Mouse (Mus musculus): ENCODE data around the gene S100a11. TPM values are rescaled to one million over a fixed set of nuclear protein-coding genes. Genes with fewer than 3 reads are reported as not detected.
A peak's percentile ranks its signal among the peaks of the same experiment; 100 is the strongest.
"Not testable (repeated sequence)": the region's sequence is repeated elsewhere in the genome, so short reads cannot be mapped to it uniquely, and the experiment has no call there.

The S100a11 gene
- polyA plus RNA-seq (2015; fragmentation: Nextera tagmentation; extraction: Ambion mirVana), result 117 and 133 TPM in 2 replicates

DNA sequence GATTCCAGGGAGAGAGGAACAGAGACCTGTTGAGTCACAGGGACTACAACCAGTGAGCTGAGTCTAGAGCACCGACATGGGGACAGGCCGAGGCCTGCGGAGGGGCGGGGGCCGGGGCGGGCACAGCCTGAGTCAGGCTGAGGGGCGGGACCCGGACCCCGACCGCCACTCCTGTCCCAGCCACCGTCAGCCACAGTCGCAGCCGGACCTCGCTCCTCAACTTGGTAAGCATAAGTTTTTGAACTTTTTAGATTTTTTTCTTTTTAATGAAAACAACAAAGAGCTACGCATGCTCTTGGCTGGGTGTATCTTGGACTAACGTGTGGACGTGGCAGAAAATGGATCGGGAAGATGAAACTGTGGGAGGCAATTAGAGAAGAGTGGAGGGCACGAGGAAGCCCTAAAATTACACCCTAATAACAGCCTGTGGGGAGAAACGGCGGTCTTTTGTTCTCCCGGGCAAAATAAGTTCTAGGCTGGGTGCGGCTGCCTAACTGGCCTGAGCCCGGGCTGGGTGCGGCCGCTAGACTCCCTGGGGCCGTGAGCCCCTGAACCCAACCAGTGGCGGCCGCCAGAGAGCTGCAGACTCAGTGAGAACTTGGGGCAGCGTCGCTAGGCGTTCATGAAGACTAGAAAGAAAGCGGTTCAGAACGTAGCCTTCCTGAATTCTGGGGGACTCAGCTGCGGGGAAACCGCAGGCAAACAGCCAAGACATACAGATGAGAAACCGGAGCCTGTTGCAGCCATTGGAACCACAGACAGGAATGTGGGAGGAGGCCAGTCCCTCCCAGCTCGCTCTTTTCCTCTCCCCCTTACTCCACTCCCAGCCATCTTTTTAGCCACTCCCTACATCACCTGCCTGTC lies at the start of gene S100a11:
TSS of gene S100a11 (plus strand) at position 159 of the 864 bp plus-strand sequence.
- no peak within 1 kb of the TSS for H3K27ac ChIP-seq
- no peaks in the 10 kb centered on the region for H3K9me3 ChIP-seq (replicated peaks)
- H3K4me1 ChIP-seq, result peaks cover 11% of the 10 kb centered on the region; the same call in 1 of the 2 replicates
- no peaks in the 10 kb centered on the region for H3K27me3 ChIP-seq
- under 1% methylated on average over 38 of the region's 38 CpGs for WGBS
- H3K4me3 ChIP-seq, result peak within 1 kb of the TSS; percentile 44
- no peaks in the 10 kb centered on the region for H3K36me3 ChIP-seq (ENCODE audit: poor library complexity, severe bottlenecking)
- peak within 1 kb of the TSS; percentile 80 for H3K4me2 ChIP-seq
- peak within 1 kb of the TSS; percentile 66 for H3K9ac ChIP-seq
- peak; percentile 91 for ATAC-seq

DNA sequence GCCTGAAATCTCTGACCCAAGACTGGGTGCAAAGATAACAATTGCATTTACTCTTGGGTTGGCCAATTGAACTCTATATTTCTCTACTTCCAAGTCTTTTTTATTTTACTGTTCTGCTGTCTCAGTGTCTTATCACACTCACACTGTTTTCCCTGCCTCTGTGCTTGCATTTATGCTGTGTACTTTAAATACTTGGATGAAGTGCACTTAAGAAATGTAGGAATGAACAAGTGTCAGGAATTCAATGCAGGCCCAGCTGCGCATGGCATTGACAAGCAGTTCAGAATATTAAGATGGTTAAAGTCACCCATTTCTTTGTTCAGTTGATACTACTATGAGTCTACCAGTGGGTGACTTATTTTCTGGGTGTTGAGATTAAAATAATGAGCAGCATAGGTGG lies 40.2 kb upstream of the S100a11 start:
- H3K4me2 ChIP-seq, result no peak overlapping the region
- H3K4me1 ChIP-seq, result no peaks in the 10 kb centered on the region
- no peaks in the 10 kb centered on the region for H3K27me3 ChIP-seq
- 93% methylated on average over 1 of the region's 1 CpGs for WGBS
- no peak overlapping the region for H3K4me3 ChIP-seq
- H3K9ac ChIP-seq, result no peak overlapping the region
- ATAC-seq, result no peak
- H3K27ac ChIP-seq, result no peak overlapping the region
- no peaks in the 10 kb centered on the region for H3K36me3 ChIP-seq (ENCODE audit: poor library complexity, severe bottlenecking)
- H3K9me3 ChIP-seq (replicated peaks), result no peaks in the 10 kb centered on the region

DNA sequence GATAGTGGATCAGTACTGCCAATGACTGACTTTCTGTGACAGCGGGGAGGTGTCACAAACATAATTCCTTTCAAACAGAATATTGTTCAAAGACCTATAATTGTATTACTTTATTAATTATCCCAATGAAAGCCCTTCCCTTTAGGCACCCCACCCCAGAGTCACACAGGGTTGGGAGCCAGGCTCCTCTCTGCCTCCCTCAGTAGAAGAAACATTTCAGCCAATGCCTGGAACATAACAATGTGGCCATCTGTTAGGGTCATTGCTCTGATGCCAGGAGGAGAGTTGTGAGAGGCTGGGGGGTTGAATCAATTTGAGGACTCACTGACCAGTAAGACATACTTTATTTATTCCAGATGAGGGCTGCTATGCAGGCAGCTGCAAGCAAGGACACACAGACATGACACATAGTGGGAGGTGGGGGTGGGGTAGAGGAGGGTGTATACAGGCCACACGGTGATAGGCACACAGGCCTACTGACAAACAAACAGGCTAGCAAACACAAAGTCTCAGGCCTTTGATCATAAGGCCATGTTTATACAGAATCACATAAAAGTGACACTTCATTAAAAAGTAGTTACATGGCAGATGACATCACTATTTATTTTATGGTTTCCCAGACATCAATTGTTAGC lies 38.2 kb upstream of the S100a11 start:
- Histone ChIP-seq H3K9me3 (replicated peaks) (no peaks in the 10 kb centered on the region), H3K36me3 (ENCODE audit: poor library complexity, severe bottlenecking) (no peaks in the 10 kb centered on the region), H3K27ac (no peak overlapping the region), H3K4me2 (no peak overlapping the region), H3K27me3 (no peaks in the 10 kb centered on the region), H3K4me1 (no peaks in the 10 kb centered on the region), H3K4me3 (no peak overlapping the region), H3K9ac (no peak overlapping the region)
- 77% methylated on average over 2 of the region's 2 CpGs for WGBS
- no peak for ATAC-seq

DNA sequence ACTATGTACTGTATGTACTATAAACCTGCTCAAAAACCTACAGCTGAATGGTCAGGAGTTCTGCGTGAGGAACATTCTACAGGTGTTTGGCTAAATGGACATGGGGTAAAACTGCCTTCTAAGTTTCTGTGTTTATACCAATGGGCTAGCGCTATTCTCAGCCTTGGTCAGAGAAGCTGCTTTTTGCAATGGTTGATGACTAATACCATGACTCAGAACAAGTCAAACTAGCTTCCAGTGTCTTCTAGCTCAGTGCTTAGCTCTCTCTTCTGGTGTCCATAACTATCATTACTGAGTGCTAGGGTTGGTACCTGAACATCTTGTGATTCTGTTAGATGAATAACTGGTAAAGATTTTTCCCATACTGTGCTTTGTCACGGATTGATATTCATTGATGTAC lies 34.7 kb upstream of the S100a11 start:
- no peaks in the 10 kb centered on the region for H3K27me3 ChIP-seq
- no peaks in the 10 kb centered on the region for H3K4me1 ChIP-seq
- WGBS, result 92% methylated on average over 3 of the region's 3 CpGs
- no peak overlapping the region for H3K4me3 ChIP-seq
- no peaks in the 10 kb centered on the region for H3K36me3 ChIP-seq (ENCODE audit: poor library complexity, severe bottlenecking)
- H3K9ac ChIP-seq, result no peak overlapping the region
- H3K9me3 ChIP-seq (replicated peaks), result no peaks in the 10 kb centered on the region
- ATAC-seq, result no peak
- no peak overlapping the region for H3K4me2 ChIP-seq
- no peak overlapping the region for H3K27ac ChIP-seq

DNA sequence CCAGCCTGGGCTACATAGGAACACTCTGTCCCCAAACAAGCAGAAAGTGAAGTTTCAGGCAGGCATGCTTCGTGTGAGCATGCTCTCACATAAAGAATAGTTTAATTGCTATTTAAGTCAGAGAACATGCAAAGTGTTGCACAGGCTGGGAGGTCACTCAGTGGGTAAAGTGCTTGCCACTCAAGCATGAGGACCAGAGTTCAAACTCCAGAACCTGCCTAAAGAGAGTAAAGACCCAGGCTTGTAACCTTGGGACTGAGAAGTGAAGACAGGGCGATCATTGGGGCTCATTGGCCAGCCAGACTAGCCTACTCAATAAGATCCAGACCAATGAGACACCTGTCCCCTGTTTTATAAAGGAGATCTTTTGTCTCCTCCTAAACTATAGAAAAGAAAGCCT lies 31.7 kb upstream of the S100a11 start:
- Histone ChIP-seq H3K36me3 (ENCODE audit: poor library complexity, severe bottlenecking) (no peaks in the 10 kb centered on the region), H3K4me2 (no peak overlapping the region), H3K27ac (no peak overlapping the region), H3K4me1 (no peaks in the 10 kb centered on the region), H3K9me3 (replicated peaks) (no peaks in the 10 kb centered on the region), H3K4me3 (no peak overlapping the region), H3K27me3 (no peaks in the 10 kb centered on the region), H3K9ac (no peak overlapping the region)
- ATAC-seq, result no peak
- WGBS, result 89% methylated on average over 2 of the region's 2 CpGs

DNA sequence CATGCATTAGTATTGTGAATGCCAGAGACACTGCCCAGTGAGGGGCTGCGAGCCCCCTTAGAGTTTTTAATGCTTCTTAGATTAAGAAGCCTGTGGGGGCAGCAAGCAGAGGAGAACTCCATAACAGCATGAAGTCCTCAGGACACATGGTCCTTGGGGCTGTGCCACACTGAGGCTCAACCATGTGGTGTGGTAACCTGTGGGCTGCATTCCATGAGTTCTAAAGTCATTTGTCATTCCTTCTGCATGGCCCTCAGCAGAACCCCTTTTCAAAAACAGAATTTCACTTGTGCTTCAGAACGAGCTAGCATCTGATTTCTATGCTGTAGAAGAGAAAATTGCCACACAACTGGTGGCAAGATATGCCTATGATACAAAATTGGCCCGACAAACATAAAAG lies 28.1 kb upstream of the S100a11 start:
- no peak overlapping the region for H3K27ac ChIP-seq
- H3K9me3 ChIP-seq (replicated peaks), result no peaks in the 10 kb centered on the region
- no peak overlapping the region for H3K4me2 ChIP-seq
- no peak overlapping the region for H3K9ac ChIP-seq
- no peaks in the 10 kb centered on the region for H3K4me1 ChIP-seq
- WGBS, result 73% methylated on average over 3 of the region's 3 CpGs
- no peaks in the 10 kb centered on the region for H3K27me3 ChIP-seq
- no peak for ATAC-seq
- no peaks in the 10 kb centered on the region for H3K36me3 ChIP-seq (ENCODE audit: poor library complexity, severe bottlenecking)
- H3K4me3 ChIP-seq, result no peak overlapping the region

DNA sequence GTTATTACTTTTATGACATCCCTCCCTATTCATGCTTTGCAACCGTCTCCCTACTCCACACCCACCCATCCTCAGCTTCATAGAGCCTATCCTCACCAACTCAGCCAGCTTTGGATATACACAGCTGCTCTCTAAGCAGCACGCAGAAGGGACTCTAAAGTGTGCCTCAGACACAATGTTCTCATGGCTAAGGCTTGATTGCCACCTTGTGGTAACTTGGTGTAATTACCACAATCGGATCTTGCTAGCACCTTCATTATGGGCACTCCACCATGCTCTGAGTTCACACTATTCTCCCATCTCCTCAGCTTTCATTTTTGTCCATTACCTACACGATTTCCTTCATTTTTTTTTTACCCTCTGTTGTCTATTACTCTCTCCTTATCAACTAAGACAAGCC lies 26.3 kb upstream of the S100a11 start:
- H3K9me3 ChIP-seq (replicated peaks), result no peaks in the 10 kb centered on the region
- H3K4me1 ChIP-seq, result no peaks in the 10 kb centered on the region
- peak; percentile 97 for ATAC-seq
- no peak overlapping the region for H3K4me3 ChIP-seq
- no peak overlapping the region for H3K9ac ChIP-seq
- WGBS, result 3% methylated on average over 4 of the region's 4 CpGs
- no peak overlapping the region for H3K27ac ChIP-seq
- H3K36me3 ChIP-seq (ENCODE audit: poor library complexity, severe bottlenecking), result no peaks in the 10 kb centered on the region
- H3K27me3 ChIP-seq, result no peaks in the 10 kb centered on the region
- no peak overlapping the region for H3K4me2 ChIP-seq

DNA sequence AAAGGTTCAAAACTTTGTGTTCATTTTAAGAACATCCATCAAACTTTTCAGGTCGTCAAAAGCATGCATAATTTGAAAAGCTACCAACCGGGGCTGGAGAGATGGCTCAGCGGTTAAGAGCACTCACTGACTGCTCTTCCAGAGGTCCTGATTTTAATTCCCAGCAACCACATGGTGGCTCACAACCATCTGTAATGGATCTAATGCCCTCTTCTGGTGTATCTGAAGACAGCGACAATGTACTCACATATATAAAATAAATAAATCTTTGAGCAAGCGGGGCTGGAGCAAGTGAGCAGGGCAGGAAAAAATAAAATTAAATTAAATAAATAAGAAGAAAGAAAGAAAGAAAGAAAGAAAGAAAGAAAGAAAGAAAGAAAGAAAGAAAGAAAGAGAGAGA lies 25.5 kb upstream of the S100a11 start:
- not testable (repeated sequence) for H3K4me1 ChIP-seq; H3K4me3 ChIP-seq; H3K9me3 ChIP-seq (replicated peaks); H3K27me3 ChIP-seq; ATAC-seq; H3K27ac ChIP-seq; H3K4me2 ChIP-seq; H3K36me3 ChIP-seq (ENCODE audit: poor library complexity, severe bottlenecking); H3K9ac ChIP-seq
- WGBS, result 33% methylated on average over 5 of the region's 5 CpGs

DNA sequence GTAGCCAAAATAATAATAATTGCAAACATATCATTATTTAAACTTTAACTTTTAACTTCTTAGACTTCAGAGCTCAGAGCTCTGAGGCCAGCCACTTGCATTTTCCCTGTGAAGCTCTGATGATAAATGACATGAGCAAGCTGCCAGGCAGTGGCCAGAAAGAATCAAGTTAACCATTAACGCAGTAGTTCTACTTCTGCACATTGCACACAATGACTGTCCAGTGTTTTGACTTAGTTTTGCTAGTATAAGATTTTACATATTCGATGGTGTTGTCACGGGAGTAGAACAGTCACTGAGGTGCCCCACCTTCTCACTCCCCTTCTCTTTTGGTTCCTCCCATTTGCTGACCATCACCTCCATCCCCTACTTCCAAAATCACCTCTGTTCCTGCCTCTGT lies 23.2 kb upstream of the S100a11 start:
- Histone ChIP-seq H3K9me3 (replicated peaks) (no peaks in the 10 kb centered on the region), H3K36me3 (ENCODE audit: poor library complexity, severe bottlenecking) (no peaks in the 10 kb centered on the region), H3K27ac (no peak overlapping the region), H3K4me2 (no peak overlapping the region), H3K9ac (no peak overlapping the region), H3K4me3 (no peak overlapping the region), H3K4me1 (no peaks in the 10 kb centered on the region), H3K27me3 (no peaks in the 10 kb centered on the region)
- no peak for ATAC-seq
- WGBS, result 89% methylated on average over 3 of the region's 3 CpGs

DNA sequence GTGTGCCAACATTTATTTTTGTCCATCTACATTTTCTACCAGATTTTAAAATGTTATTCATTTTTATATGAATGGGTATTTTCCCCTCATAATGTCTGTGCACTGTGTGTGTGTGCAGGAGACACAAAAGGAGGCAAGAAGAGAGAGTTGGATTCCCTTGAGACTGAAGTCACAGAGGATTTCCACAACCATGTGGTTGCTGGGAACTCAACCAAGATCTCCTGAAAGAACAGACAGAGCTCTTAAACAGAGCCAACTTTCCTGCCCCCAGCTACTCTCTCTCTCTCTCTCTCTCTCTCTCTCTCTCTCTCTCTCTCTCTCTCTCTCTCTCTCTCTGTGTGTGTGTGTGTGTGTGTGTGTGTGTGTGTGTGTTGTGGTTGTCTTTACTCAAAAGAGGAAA lies 21.2 kb upstream of the S100a11 start:
- no peak for ATAC-seq
- no peaks in the 10 kb centered on the region for H3K36me3 ChIP-seq (ENCODE audit: poor library complexity, severe bottlenecking)
- no peak overlapping the region for H3K4me3 ChIP-seq
- H3K4me2 ChIP-seq, result no peak overlapping the region
- H3K27me3 ChIP-seq, result no peaks in the 10 kb centered on the region
- no peak overlapping the region for H3K9ac ChIP-seq
- no peak overlapping the region for H3K27ac ChIP-seq
- H3K9me3 ChIP-seq (replicated peaks), result no peaks in the 10 kb centered on the region
- H3K4me1 ChIP-seq, result no peaks in the 10 kb centered on the region

DNA sequence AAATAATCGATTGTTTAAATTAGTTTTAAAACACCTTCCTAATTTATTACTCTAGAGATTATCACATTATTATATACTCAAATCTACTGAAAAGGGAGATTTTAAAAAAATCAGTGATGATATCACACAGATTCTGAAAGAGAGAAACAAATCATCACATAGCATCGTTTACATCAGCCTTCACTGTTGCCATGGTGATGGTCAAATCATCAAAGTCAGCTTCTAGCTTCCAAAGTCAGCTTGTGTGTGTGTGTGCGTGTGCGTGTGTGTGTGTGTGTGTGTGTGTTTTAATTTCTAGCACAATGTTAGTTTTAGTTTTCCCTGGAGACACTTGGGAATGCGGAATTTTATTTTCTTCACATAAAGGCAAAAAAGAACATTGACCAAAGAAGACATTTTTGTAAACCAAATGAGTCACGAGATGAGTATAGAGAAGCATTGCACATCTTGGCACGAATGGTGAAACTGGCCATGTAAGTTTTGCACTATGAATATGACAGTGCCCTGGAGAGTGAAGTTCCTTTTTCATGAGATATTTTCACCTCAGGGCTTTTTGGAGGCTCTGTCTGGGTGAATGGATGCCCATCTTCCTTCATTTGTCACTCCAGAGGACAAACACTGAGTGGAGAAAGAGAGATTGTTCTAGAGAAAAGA lies 15.6 kb upstream of the S100a11 start:
- H3K9me3 ChIP-seq (replicated peaks), result no peaks in the 10 kb centered on the region
- H3K9ac ChIP-seq, result no peak overlapping the region
- no peak overlapping the region for H3K4me3 ChIP-seq
- WGBS, result 87% methylated on average over 7 of the region's 7 CpGs
- H3K4me1 ChIP-seq, result no peaks in the 10 kb centered on the region
- H3K27ac ChIP-seq, result no peak overlapping the region
- H3K27me3 ChIP-seq, result no peaks in the 10 kb centered on the region
- no peaks in the 10 kb centered on the region for H3K36me3 ChIP-seq (ENCODE audit: poor library complexity, severe bottlenecking)
- no peak for ATAC-seq
- no peak overlapping the region for H3K4me2 ChIP-seq
